Mouse (Mus musculus): ENCODE measurements around the gene Tmcc3. TPM values are rescaled to one million over a fixed set of nuclear protein-coding genes. Genes with fewer than 3 reads are reported as not detected.

Tmcc3 gene
- polyA plus RNA-seq, 1 experiment, result 20.7 TPM

- Histone ChIP-seq H3K36me3 (ENCODE audit: control insufficient read depth, insufficient read depth, low read length) (no peaks in the 10 kb centered on the region), H3K4me1 (replicated peaks; ENCODE audit: control insufficient read depth, insufficient read depth, low read length) (no peaks in the 10 kb centered on the region), H3K4me3 (ENCODE audit: control insufficient read depth, insufficient read depth, low read length) (no peak overlapping the region), H3K27me3 (ENCODE audit: control insufficient read depth, insufficient read depth, low read length) (no peaks in the 10 kb centered on the region), H3K27ac (ENCODE audit: control insufficient read depth, insufficient read depth, low read length) (no peak overlapping the region)
- no peak for TF ChIP-seq POLR2A (IDR thresholded peaks at IDR 0.05; ENCODE audit: control insufficient read depth, extremely low read depth, insufficient read depth, low read length, poor library complexity)
- TF ChIP-seq CTCF (IDR thresholded peaks at IDR 0.05; ENCODE audit: borderline replicate concordance, control insufficient read depth, extremely low read depth, insufficient read depth, low read length, poor library complexity), result no peak
- WGBS, result 67% methylated on average over 4 of the region's 4 CpGs
- DNase-seq, result no peak
Observed at GRCm38 (mm10) chr10:94630771-94631280, 319.1 kb downstream of the Tmcc3 start.

GRCm38 (mm10) chr10:94631541-94632113, 319.9 kb downstream of the Tmcc3 start:
- no peak for DNase-seq
- no peak overlapping the region for H3K4me3 ChIP-seq (ENCODE audit: control insufficient read depth, insufficient read depth, low read length)
- no peak for TF ChIP-seq POLR2A (IDR thresholded peaks at IDR 0.05; ENCODE audit: control insufficient read depth, extremely low read depth, insufficient read depth, low read length, poor library complexity)
- no peak for TF ChIP-seq CTCF (IDR thresholded peaks at IDR 0.05; ENCODE audit: borderline replicate concordance, control insufficient read depth, extremely low read depth, insufficient read depth, low read length, poor library complexity)
- no peaks in the 10 kb centered on the region for H3K27me3 ChIP-seq (ENCODE audit: control insufficient read depth, insufficient read depth, low read length)
- no peak overlapping the region for H3K27ac ChIP-seq (ENCODE audit: control insufficient read depth, insufficient read depth, low read length)
- no peaks in the 10 kb centered on the region for H3K4me1 ChIP-seq (replicated peaks; ENCODE audit: control insufficient read depth, insufficient read depth, low read length)
- 96% methylated on average over 11 of the region's 11 CpGs for whole genome bisulfite sequencing
- no peaks in the 10 kb centered on the region for H3K36me3 ChIP-seq (ENCODE audit: control insufficient read depth, insufficient read depth, low read length)

- Histone ChIP-seq H3K4me3 (ENCODE audit: control insufficient read depth, insufficient read depth, low read length) (no peak overlapping the region), H3K4me1 (replicated peaks; ENCODE audit: control insufficient read depth, insufficient read depth, low read length) (no peaks in the 10 kb centered on the region), H3K27me3 (ENCODE audit: control insufficient read depth, insufficient read depth, low read length) (no peaks in the 10 kb centered on the region), H3K27ac (ENCODE audit: control insufficient read depth, insufficient read depth, low read length) (no peak overlapping the region), H3K36me3 (ENCODE audit: control insufficient read depth, insufficient read depth, low read length) (no peaks in the 10 kb centered on the region)
- no peak for TF ChIP-seq POLR2A (IDR thresholded peaks at IDR 0.05; ENCODE audit: control insufficient read depth, extremely low read depth, insufficient read depth, low read length, poor library complexity)
- no peak for TF ChIP-seq CTCF (IDR thresholded peaks at IDR 0.05; ENCODE audit: borderline replicate concordance, control insufficient read depth, extremely low read depth, insufficient read depth, low read length, poor library complexity)
- no peak for DNase-seq
- 96% methylated on average over 5 of the region's 5 CpGs for WGBS
Observed at GRCm38 (mm10) chr10:94632245-94632644, 320.5 kb downstream of the Tmcc3 start.

- H3K27ac ChIP-seq (ENCODE audit: control insufficient read depth, insufficient read depth, low read length), result no peak overlapping the region
- 69% methylated on average over 5 of the region's 5 CpGs for WGBS
- TF ChIP-seq CTCF (IDR thresholded peaks at IDR 0.05; ENCODE audit: borderline replicate concordance, control insufficient read depth, extremely low read depth, insufficient read depth, low read length, poor library complexity), result no peak
- no peak for TF ChIP-seq POLR2A (IDR thresholded peaks at IDR 0.05; ENCODE audit: control insufficient read depth, extremely low read depth, insufficient read depth, low read length, poor library complexity)
- no peak overlapping the region for H3K4me3 ChIP-seq (ENCODE audit: control insufficient read depth, insufficient read depth, low read length)
- no peaks in the 10 kb centered on the region; the same call in 1 of the 2 replicates for H3K4me1 ChIP-seq (replicated peaks; ENCODE audit: control insufficient read depth, insufficient read depth, low read length)
- no peak for DNase-seq
- no peaks in the 10 kb centered on the region for H3K27me3 ChIP-seq (ENCODE audit: control insufficient read depth, insufficient read depth, low read length)
- H3K36me3 ChIP-seq (ENCODE audit: control insufficient read depth, insufficient read depth, low read length), result no peaks in the 10 kb centered on the region
Observed at GRCm38 (mm10) chr10:94638599-94638998, 326.9 kb downstream of the Tmcc3 start.

GRCm38 (mm10) chr10:94639281-94639680, 327.5 kb downstream of the Tmcc3 start:
- TF ChIP-seq POLR2A (IDR thresholded peaks at IDR 0.05; ENCODE audit: control insufficient read depth, extremely low read depth, insufficient read depth, low read length, poor library complexity), result no peak
- no peak for DNase-seq
- Histone ChIP-seq H3K27me3 (ENCODE audit: control insufficient read depth, insufficient read depth, low read length) (no peaks in the 10 kb centered on the region), H3K4me3 (ENCODE audit: control insufficient read depth, insufficient read depth, low read length) (no peak overlapping the region), H3K27ac (ENCODE audit: control insufficient read depth, insufficient read depth, low read length) (no peak overlapping the region), H3K4me1 (replicated peaks; ENCODE audit: control insufficient read depth, insufficient read depth, low read length) (no peaks in the 10 kb centered on the region; the same call in 1 of the 2 replicates), H3K36me3 (ENCODE audit: control insufficient read depth, insufficient read depth, low read length) (no peaks in the 10 kb centered on the region)
- 43% methylated on average over 5 of the region's 5 CpGs for WGBS

GRCm38 (mm10) chr10:94640067-94640466, 328.3 kb downstream of the Tmcc3 start:
- 19% methylated on average over 5 of the region's 5 CpGs for WGBS
- Histone ChIP-seq H3K36me3 (ENCODE audit: control insufficient read depth, insufficient read depth, low read length) (no peaks in the 10 kb centered on the region), H3K4me1 (replicated peaks; ENCODE audit: control insufficient read depth, insufficient read depth, low read length) (no peaks in the 10 kb centered on the region; the same call in 1 of the 2 replicates), H3K27ac (ENCODE audit: control insufficient read depth, insufficient read depth, low read length) (no peak overlapping the region), H3K27me3 (ENCODE audit: control insufficient read depth, insufficient read depth, low read length) (no peaks in the 10 kb centered on the region), H3K4me3 (ENCODE audit: control insufficient read depth, insufficient read depth, low read length) (no peak overlapping the region)
- TF ChIP-seq CTCF (IDR thresholded peaks at IDR 0.05; ENCODE audit: borderline replicate concordance, control insufficient read depth, extremely low read depth, insufficient read depth, low read length, poor library complexity) (no peak), POLR2A (IDR thresholded peaks at IDR 0.05; ENCODE audit: control insufficient read depth, extremely low read depth, insufficient read depth, low read length, poor library complexity) (no peak)
- no peak for DNase-seq

Other genes with a start within 250 kb of the Tmcc3 start
- gene Nr2c1, start 163.9 kb upstream of the Tmcc3 start, polyA plus RNA-seq (2012; rRNA removed), result 3.0 and 3.3 TPM in 2 replicates
- 59.2 and 68.4 TPM in 2 replicates for gene Ndufa12, start 113.2 kb upstream of the Tmcc3 start, polyA plus RNA-seq (2012; rRNA removed)
- gene Gm4792, start 13.2 kb upstream of the Tmcc3 start, polyA plus RNA-seq (2012; rRNA removed), result not detected in 2 replicates

Data from thymus, adult 2 months (tissue).